Mouse (Mus musculus) MEL (cell line): Measurements from ENCODE around the gene Rab7.

Experiments
- CTCF ChIP-seq, 3 experiments: IDR thresholded peaks in 2 of 3; conservative IDR thresholded peaks in 1 of 3; 2 replicates each; pipeline ENCODE4 v1.5.1; 2011 to 2012; ENCODE audit warnings: low read length in 3 of 3, low read depth in 2 of 3, mild to moderate bottlenecking in 2 of 3, improper control_type of control experiment in 1 of 3, inconsistent platforms in 1 of 3, mixed read lengths in 1 of 3, moderate library complexity in 1 of 3; ENCODE audit not compliant: control insufficient read depth in 1 of 3, insufficient read depth in 1 of 3, poor library complexity in 1 of 3, severe bottlenecking in 1 of 3
- E2F4 ChIP-seq: IDR thresholded peaks from 2 replicates; pipeline ENCODE4 v1.6.1; 2011; ENCODE audit warnings: low read depth, low read length, improper control_type of control experiment, borderline replicate concordance
- EP300 ChIP-seq, 2 experiments: IDR thresholded peaks; 2 replicates each; pipeline ENCODE4 v1.6.1; 2011; ENCODE audit warnings: improper control_type of control experiment in 2 of 2, low read length in 2 of 2, low read depth in 1 of 2, mild to moderate bottlenecking in 1 of 2
- MEF2A ChIP-seq: IDR thresholded peaks from 2 replicates; pipeline ENCODE4 v1.6.1; 2014; ENCODE audit warnings: low read depth, mild to moderate bottlenecking, inconsistent platforms, low read length, improper control_type of control experiment; ENCODE audit not compliant: poor library complexity, insufficient replicate concordance, severe bottlenecking; ENCODE audit errors: extremely low read depth
- MXI1 ChIP-seq: IDR thresholded peaks from 2 replicates; pipeline ENCODE4 v1.6.1; 2011; ENCODE audit warnings: mild to moderate bottlenecking, low read depth, low read length, improper control_type of control experiment
- MYB ChIP-seq: IDR thresholded peaks from 2 replicates; pipeline ENCODE4 v1.6.1; 2011; ENCODE audit warnings: mild to moderate bottlenecking, low read depth, low read length, improper control_type of control experiment
- MYC ChIP-seq: IDR thresholded peaks from 2 replicates; pipeline ENCODE4 v1.6.1; 2011; ENCODE audit warnings: low read depth, mild to moderate bottlenecking, low read length, improper control_type of control experiment, moderate library complexity
- TCF12 ChIP-seq: IDR thresholded peaks from 2 replicates; pipeline ENCODE4 v1.6.1; 2014; ENCODE audit warnings: low read depth, mild to moderate bottlenecking, inconsistent platforms, low read length, improper control_type of control experiment, moderate library complexity
- UBTF ChIP-seq: IDR thresholded peaks from 2 replicates; pipeline ENCODE4 v1.6.1; 2012; ENCODE audit warnings: low read depth, mild to moderate bottlenecking, inconsistent platforms, low read length, improper control_type of control experiment, moderate library complexity, borderline replicate concordance; ENCODE audit not compliant: insufficient read depth
- ZKSCAN1 ChIP-seq: IDR thresholded peaks from 2 replicates; pipeline ENCODE4 v1.6.1; 2012; ENCODE audit warnings: low read depth, mild to moderate bottlenecking, inconsistent platforms, low read length, improper control_type of control experiment, moderate library complexity

- TF ChIP-seq CTCF (IDR thresholded peaks at IDR 0.05 in 2 of 3, conservative IDR thresholded peaks at IDR 0.05 in 1 of 3; ENCODE audit: control insufficient read depth in 1 of 3, insufficient read depth in 1 of 3, low read depth in 2 of 3, low read length in 3 of 3, poor library complexity in 1 of 3, severe bottlenecking in 1 of 3) = no peak
- TF ChIP-seq MXI1 = no peak
- no peak for TF ChIP-seq UBTF
- no peak for TF ChIP-seq MYC
- no peak for TF ChIP-seq TCF12
- no peak for TF ChIP-seq EP300 (IDR thresholded peaks at IDR 0.05; ENCODE audit: low read depth in 1 of 2, low read length in 2 of 2)
- no peak for TF ChIP-seq ZKSCAN1
- no peak for TF ChIP-seq MYB
- no peak for TF ChIP-seq MEF2A
- TF ChIP-seq E2F4 = no peak
Observed at GRCm38 (mm10) chr6:88054081-88054835, 9.2 kb upstream of the Rab7 start.
